Mouse (Mus musculus) kidney, postnatal 36 days (tissue): ENCODE measurements around the gene Vmn1r176.
"Not testable (repeated sequence)": the region's sequence is repeated elsewhere in the genome, so short reads cannot be mapped to it uniquely, and the experiment has no call there.

ENCODE experiments used
- DNase-seq, 2 experiments: peaks; one replicate each; pipeline ENCODE4 v3.0.0; 2021 to 2022; ENCODE audit warnings: mixed read lengths in 2 of 2

Vmn1r176 gene

DNA sequence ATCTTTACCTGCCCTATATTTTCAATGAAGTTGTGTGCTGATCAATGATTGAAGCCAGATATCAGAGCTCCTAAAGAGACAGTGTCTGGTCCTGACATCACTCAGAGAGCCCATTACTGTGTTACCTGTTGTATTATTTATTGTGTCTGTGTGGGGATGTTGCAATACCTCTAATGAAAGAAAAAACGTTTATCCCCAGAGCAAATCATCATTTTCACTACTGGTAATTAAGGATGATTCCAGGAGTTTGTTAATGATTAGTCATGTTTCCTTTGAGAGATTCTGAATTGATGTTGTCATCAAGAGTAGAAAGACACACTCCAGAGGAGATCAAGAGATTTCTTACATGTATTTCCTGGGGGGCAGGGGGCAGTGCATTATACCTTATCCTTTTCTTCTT lies at the start of gene Vmn1r176:
Gene Vmn1r176 (minus strand): TSS at position 101 of the 400 bp plus-strand sequence.
- not testable (repeated sequence) for DNase-seq

DNA sequence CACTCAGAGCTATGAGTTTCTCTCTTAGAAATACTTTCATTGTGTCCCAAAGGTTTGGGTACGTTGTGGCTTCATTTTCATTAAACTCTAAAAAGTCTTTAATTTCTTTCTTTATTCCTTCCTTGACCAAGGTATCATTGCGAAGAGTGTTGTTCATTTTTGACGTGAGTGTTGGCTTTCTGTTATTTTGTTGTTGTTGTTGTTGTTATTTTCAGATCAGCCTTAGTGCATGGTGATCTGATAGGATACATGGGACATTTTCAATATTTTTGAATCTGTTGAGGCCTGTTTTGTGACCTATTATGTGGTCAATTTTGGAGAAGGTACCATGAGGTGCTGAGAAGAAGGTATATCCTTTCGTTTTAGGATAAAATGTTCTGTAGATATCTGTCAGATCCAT lies 39.7 kb upstream of the Vmn1r176 start:
- not testable (repeated sequence) for DNase-seq

DNA sequence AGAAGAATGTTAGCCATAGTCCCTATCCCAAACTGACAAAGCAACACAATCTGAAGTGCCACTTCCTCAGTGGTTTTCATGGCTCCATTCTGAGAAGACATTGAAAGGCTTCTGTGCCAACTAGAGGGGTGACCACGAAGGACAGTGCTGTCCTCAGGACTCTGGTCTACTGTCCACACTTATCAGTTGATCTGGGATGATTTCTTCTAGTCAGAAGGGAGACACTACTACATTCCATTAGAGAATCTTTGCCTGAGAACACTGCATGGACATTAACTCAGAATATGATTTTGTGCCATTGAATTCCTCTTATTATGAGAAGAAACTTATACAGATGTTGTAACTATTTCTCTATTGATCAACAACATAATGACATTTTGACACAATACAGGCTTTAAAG lies 29.2 kb upstream of the Vmn1r176 start, which contains the start of gene Vmn1r177:
Gene Vmn1r177 (minus strand): TSS at position 101 of the 400 bp plus-strand sequence.
- not testable (repeated sequence) for DNase-seq

DNA sequence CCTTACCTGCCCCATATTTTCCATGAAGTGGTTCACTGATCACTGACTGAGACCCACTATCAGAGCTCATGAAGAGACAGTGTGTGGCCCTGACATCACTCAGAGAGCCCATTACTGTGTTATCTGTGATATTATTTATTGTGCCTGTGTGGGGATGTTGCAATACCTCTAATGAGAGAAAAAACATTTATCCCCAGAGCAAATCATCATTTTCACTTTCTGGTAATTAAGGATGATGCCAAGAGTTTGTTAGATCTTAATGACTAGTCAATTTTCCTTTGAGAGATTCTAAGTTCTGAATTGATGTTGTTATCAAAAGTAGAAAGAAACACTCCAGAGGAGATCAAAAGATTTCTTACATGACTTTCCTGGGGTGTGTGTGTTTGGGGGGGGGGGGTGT lies 26.6 kb downstream of the Vmn1r176 start, which contains the start of gene Vmn1r175:
Gene Vmn1r175 (minus strand): TSS at position 101 of the 400 bp plus-strand sequence.
- not testable (repeated sequence) for DNase-seq

DNA sequence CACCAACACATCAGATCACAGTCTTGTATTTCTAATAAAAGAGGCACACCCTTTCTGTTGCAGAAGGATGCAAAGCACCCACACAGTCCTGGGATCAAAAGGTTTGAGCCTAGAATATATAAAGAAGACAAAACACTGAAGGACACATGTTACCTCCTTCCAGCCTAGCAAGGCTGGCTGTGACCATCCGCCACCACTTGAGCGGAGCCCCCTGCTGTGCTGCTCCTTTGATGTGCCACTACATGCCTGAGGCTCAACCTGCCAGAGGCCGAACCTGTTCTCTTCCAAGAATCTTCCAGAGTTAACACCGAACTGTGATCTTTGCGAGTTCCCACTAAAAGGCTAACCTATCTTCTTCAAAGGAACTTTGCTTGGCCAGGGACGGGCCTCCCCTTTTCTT lies 52.6 kb downstream of the Vmn1r176 start:
- no peak for DNase-seq
